In genomic region chr10:77048196-77048595, GRCm38 (mm10) we compare ENCODE assay signal across 18 mouse cellular contexts. TPM values are rescaled to one million over a fixed set of nuclear protein-coding genes. Genes with fewer than 3 reads are reported as not detected.
A peak's percentile ranks its signal among the peaks of the same experiment; 100 is the strongest.
DNase-seq lines count a peak whose midpoint lies in the region; ATAC-seq and TF ChIP-seq lines count a peak whose summit lies in the region.
"Had no signal": no experiment of that assay in that cellular context is flagged by ENCODE, and none has a peak within 500 bp of the region (broad histone marks: within the 10 kb centered on the region; RNA-seq: fewer than 3 reads in every experiment).

No protein-coding gene starts in this region.

- intact Hi-C loops in left cerebral cortex, postnatal 10 days (cut with DNase I): no loop called here

- no peaks in the 10 kb centered on the region; the same call in 1 of the 2 replicates for H3K4me1 ChIP-seq in kidney, adult 2 months (ENCODE audit: control insufficient read depth, insufficient read depth, low read length)
- H3K4me1 ChIP-seq in kidney, embryonic 15.5 days: no peaks in the 10 kb centered on the region
- H3K4me1 ChIP-seq in liver, postnatal 0 days (ENCODE audit: insufficient read depth): no peaks in the 10 kb centered on the region
- no peaks in the 10 kb centered on the region for H3K4me1 ChIP-seq in liver, embryonic 12.5 days
- H3K4me1 ChIP-seq in kidney, postnatal 0 days (replicated peaks; ENCODE audit: insufficient read depth, low read length): no peaks in the 10 kb centered on the region
- H3K4me1 ChIP-seq: embryonic facial prominence, embryonic 10.5 days; forebrain, embryonic 13.5 days; heart, embryonic 13.5 days had no signal

- H3K4me2 ChIP-seq in kidney, embryonic 15.5 days: no peak overlapping the region
- no peak overlapping the region for H3K4me2 ChIP-seq in liver, postnatal 0 days (ENCODE audit: low read depth, low read length)
- H3K4me2 ChIP-seq in liver, embryonic 12.5 days: no peak overlapping the region
- H3K4me2 ChIP-seq in kidney, postnatal 0 days (ENCODE audit: low read length): no peak overlapping the region
- H3K4me2 ChIP-seq: forebrain, embryonic 13.5 days; heart, embryonic 13.5 days had no signal

- peak; percentile 75 for DNase-seq in kidney, adult 2 months
- no peak for DNase-seq in liver, postnatal 0 days
- DNase-seq in kidney, postnatal 0 days (ENCODE audit: low spot score): no peak
- DNase-seq in left cerebral cortex, postnatal 10 days (ENCODE audit: extremely low spot score in 1 of 2, low spot score in 2 of 2): no peak
- DNase-seq: adrenal gland, adult 2 months; adrenal gland, postnatal 25 days; cerebellum, adult 18-20 months; cerebellum, adult 9-11 months; cerebellum, postnatal 36 days; forebrain, postnatal 0 days; gastrocnemius, postnatal 25 days; heart, postnatal 36 days had no signal

- no peaks in the 10 kb centered on the region for H3K36me3 ChIP-seq in kidney, adult 2 months (ENCODE audit: control insufficient read depth, insufficient read depth, low read length)
- H3K36me3 ChIP-seq in kidney, embryonic 15.5 days: peaks cover 89% of the 10 kb centered on the region
- peaks cover 13% of the 10 kb centered on the region; the same call in 1 of the 2 replicates for H3K36me3 ChIP-seq in liver, postnatal 0 days (replicated peaks; ENCODE audit: insufficient read depth, low read length)
- peaks cover 95% of the 10 kb centered on the region for H3K36me3 ChIP-seq in liver, embryonic 12.5 days
- H3K36me3 ChIP-seq in kidney, postnatal 0 days (ENCODE audit: insufficient read depth, low read length): peaks cover 35% of the 10 kb centered on the region

- no peak for ATAC-seq in kidney, embryonic 15.5 days (replicated peaks; ENCODE audit: low FRiP score)
- ATAC-seq in liver, postnatal 0 days: peak; percentile 48
- no peak for ATAC-seq in liver, embryonic 12.5 days
- ATAC-seq in kidney, postnatal 0 days (replicated peaks; ENCODE audit: low FRiP score, low read depth): 0 out of 2 replicates have a peak, but pooled peaks have one; percentile 8
- ATAC-seq: forebrain, embryonic 13.5 days; forebrain, postnatal 0 days had no signal

- H3K27ac ChIP-seq in kidney, adult 2 months (ENCODE audit: insufficient read depth, low read depth, low read length): no peak overlapping the region
- no peak overlapping the region for H3K27ac ChIP-seq in kidney, embryonic 15.5 days
- H3K27ac ChIP-seq in liver, postnatal 0 days (ENCODE audit: low read depth): no peak overlapping the region
- no peak overlapping the region for H3K27ac ChIP-seq in liver, embryonic 12.5 days
- H3K27ac ChIP-seq in kidney, postnatal 0 days: no peak overlapping the region
- H3K27ac ChIP-seq: embryonic facial prominence, embryonic 10.5 days; forebrain, embryonic 13.5 days; heart, embryonic 13.5 days had no signal

- TF ChIP-seq CTCF in kidney, adult 2 months (conservative IDR thresholded peaks at IDR 0.05; ENCODE audit: insufficient read depth, insufficient read length, low read depth, low read length): no peak
- TF ChIP-seq CTCF in liver, postnatal 0 days (IDR thresholded peaks at IDR 0.05; ENCODE audit: low read depth): no peak
- TF ChIP-seq CTCF in kidney, postnatal 0 days (IDR thresholded peaks at IDR 0.05; ENCODE audit: low read depth): no peak

- no peak for TF ChIP-seq EP300 in liver, postnatal 0 days (IDR thresholded peaks at IDR 0.05; ENCODE audit: low read depth)

- no peak overlapping the region for H3K9ac ChIP-seq in kidney, embryonic 15.5 days
- H3K9ac ChIP-seq in liver, postnatal 0 days (replicated peaks): no peak overlapping the region
- H3K9ac ChIP-seq in liver, embryonic 12.5 days: no peak overlapping the region
- no peak overlapping the region for H3K9ac ChIP-seq in kidney, postnatal 0 days (ENCODE audit: low read depth, low read length)
- H3K9ac ChIP-seq: forebrain, embryonic 13.5 days; forebrain, postnatal 0 days; heart, embryonic 13.5 days had no signal

- 37% methylated on average over 4 of the region's 4 CpGs for WGBS in kidney, adult 2 months
- 82% methylated on average over 4 of the region's 4 CpGs for WGBS in kidney, embryonic 15.5 days
- 61% methylated on average over 4 of the region's 4 CpGs for WGBS in liver, postnatal 0 days (ENCODE audit: insufficient replicate concordance)
- WGBS in liver, embryonic 12.5 days (ENCODE audit: insufficient replicate concordance): 60% methylated on average over 4 of the region's 4 CpGs
- WGBS in kidney, postnatal 0 days: 76% methylated on average over 4 of the region's 4 CpGs

- no peak overlapping the region for H3K4me3 ChIP-seq in kidney, adult 2 months (ENCODE audit: insufficient read depth, low read depth, low read length)
- no peak overlapping the region for H3K4me3 ChIP-seq in kidney, embryonic 15.5 days (replicated peaks)
- H3K4me3 ChIP-seq in liver, postnatal 0 days (ENCODE audit: low read depth, low read length): no peak overlapping the region
- H3K4me3 ChIP-seq in liver, embryonic 12.5 days: no peak overlapping the region
- no peak overlapping the region for H3K4me3 ChIP-seq in kidney, postnatal 0 days (replicated peaks; ENCODE audit: low read depth, low read length)
- H3K4me3 ChIP-seq: embryonic facial prominence, embryonic 10.5 days; forebrain, embryonic 13.5 days; heart, embryonic 13.5 days had no signal

- no peak for TF ChIP-seq POLR2A in kidney, adult 2 months (IDR thresholded peaks at IDR 0.05; ENCODE audit: low read depth, low read length)

- no peaks in the 10 kb centered on the region for H3K9me3 ChIP-seq in kidney, embryonic 15.5 days (replicated peaks)
- H3K9me3 ChIP-seq in liver, postnatal 0 days (ENCODE audit: low read length): no peaks in the 10 kb centered on the region
- no peaks in the 10 kb centered on the region for H3K9me3 ChIP-seq in liver, embryonic 12.5 days (replicated peaks)
- no peaks in the 10 kb centered on the region for H3K9me3 ChIP-seq in kidney, postnatal 0 days (replicated peaks; ENCODE audit: low read length)
- H3K9me3 ChIP-seq: embryonic facial prominence, embryonic 10.5 days; forebrain, embryonic 13.5 days; heart, embryonic 13.5 days had no signal

- no peaks in the 10 kb centered on the region for H3K27me3 ChIP-seq in kidney, adult 2 months (replicated peaks; ENCODE audit: control insufficient read depth, insufficient read depth, low read length)
- no peaks in the 10 kb centered on the region for H3K27me3 ChIP-seq in kidney, embryonic 15.5 days
- no peaks in the 10 kb centered on the region for H3K27me3 ChIP-seq in liver, postnatal 0 days (ENCODE audit: insufficient read depth, low read length)
- H3K27me3 ChIP-seq in liver, embryonic 12.5 days (replicated peaks): no peaks in the 10 kb centered on the region
- no peaks in the 10 kb centered on the region for H3K27me3 ChIP-seq in kidney, postnatal 0 days (ENCODE audit: insufficient read depth, low read length)
- H3K27me3 ChIP-seq: CH12.LX; forebrain, embryonic 13.5 days; heart, embryonic 13.5 days had no signal

RNA-seq across cellular contexts. Expression of gene Slc19a1, which starts 16.2 kb away (rescaled TPM):
- polyA plus RNA-seq in kidney, adult 2 months (2012; rRNA removed): 245 and 351 TPM in 2 replicates
- polyA plus RNA-seq in kidney, embryonic 15.5 days (2015; fragmentation: Nextera tagmentation; extraction: Ambion mirVana): 43.1 and 43.7 TPM in 2 replicates
- 7.1 and 10.5 TPM in 2 replicates for polyA plus RNA-seq in liver, postnatal 0 days (2015; fragmentation: Nextera tagmentation; extraction: Ambion mirVana)
- 41.8 and 44.9 TPM in 2 replicates for polyA plus RNA-seq in liver, embryonic 12.5 days (2016; fragmentation: Nextera tagmentation; extraction: Ambion mirVana)
- polyA plus RNA-seq in kidney, postnatal 0 days (2015; fragmentation: Nextera tagmentation; extraction: Ambion mirVana): 48.0 and 51.5 TPM in 2 replicates
- 10 to 100 TPM; 27.4 to 27.6 TPM for total RNA-seq in left cerebral cortex, postnatal 10 days (2021)

Comparison
In these comparisons a context has a peak if more than half of its experiments do, and no peak if none do; other contexts are left out.
1. ATAC-seq: peak in liver, postnatal 0 days (single experiment) and kidney, postnatal 0 days (single experiment); none in kidney, embryonic 15.5 days (single experiment) and liver, embryonic 12.5 days (single experiment).